Mouse (Mus musculus) CH12.LX (cell line): ENCODE data around the gene Mrpl2. TPM values are rescaled to one million over a fixed set of nuclear protein-coding genes. Genes with fewer than 3 reads are reported as not detected.

Source experiments
- DNase-seq: peaks from one replicate; pipeline ENCODE4 v3.0.0-alpha.2; 2013; ENCODE audit errors: extremely low read depth
- H3K27ac ChIP-seq: 2 replicates; pipeline ENCODE4 v1.5.1; 2012; ENCODE audit warnings: low read depth, mild to moderate bottlenecking, control low read depth, moderate library complexity; ENCODE audit not compliant: insufficient read depth
- H3K27me3 ChIP-seq: replicated peaks from 2 replicates; pipeline ENCODE3; 2012; ENCODE audit warnings: inconsistent platforms
- H3K36me3 ChIP-seq, 2 experiments: replicated peaks in 1 of 2; 2 replicates each; pipeline versions ENCODE3 to v1.6.1; 2012; ENCODE audit warnings: inconsistent platforms in 1 of 2, low read length in 1 of 2, mild to moderate bottlenecking in 1 of 2, mixed read lengths in 1 of 2, moderate library complexity in 1 of 2; ENCODE audit not compliant: control insufficient read depth in 1 of 2, insufficient read depth in 1 of 2
- H3K4me1 ChIP-seq, 2 experiments: 2 replicates each; pipeline ENCODE4 v1.6.1; 2012; ENCODE audit warnings: inconsistent platforms in 1 of 2, moderate library complexity in 1 of 2; ENCODE audit not compliant: insufficient read depth in 2 of 2, control insufficient read depth in 1 of 2
- H3K4me2 ChIP-seq: 2 replicates; pipeline ENCODE4 v1.6.1; 2012; ENCODE audit warnings: low read depth, mild to moderate bottlenecking, control low read depth; ENCODE audit not compliant: poor library complexity, insufficient read depth, severe bottlenecking
- H3K4me3 ChIP-seq, 3 experiments: fragments of 150-350 bp in 1 of 3; sonication (generic) in 1 of 3; replicated peaks in 1 of 3; 2 replicates each; pipeline versions ENCODE3 to v1.5.1; 2011 to 2012; ENCODE audit warnings: low read depth in 2 of 3, low read length in 2 of 3, mild to moderate bottlenecking in 2 of 3, moderate library complexity in 2 of 3, control low read depth in 1 of 3, improper control_type of control experiment in 1 of 3, inconsistent platforms in 1 of 3, mixed read lengths in 1 of 3; ENCODE audit not compliant: poor library complexity in 1 of 3
- H3K79me2 ChIP-seq: replicated peaks from 2 replicates; pipeline ENCODE4 v1.6.1; 2012; ENCODE audit warnings: mild to moderate bottlenecking, moderate library complexity; ENCODE audit not compliant: control insufficient read depth, poor library complexity, insufficient read depth, severe bottlenecking; ENCODE audit errors: extremely low read depth
- H3K9ac ChIP-seq: 2 replicates; pipeline ENCODE4 v1.6.1; 2012; ENCODE audit warnings: low read depth, mild to moderate bottlenecking, control low read depth, moderate library complexity; ENCODE audit not compliant: insufficient read depth
- H3K9me3 ChIP-seq: replicated peaks from 2 replicates; pipeline ENCODE3; 2012; ENCODE audit warnings: low read length, inconsistent platforms, mixed read lengths
- CHD1 ChIP-seq: IDR thresholded peaks from 2 replicates; pipeline ENCODE4 v1.6.1; 2012; ENCODE audit warnings: low read depth, low read length, improper control_type of control experiment, inconsistent platforms
- CTCF ChIP-seq, 2 experiments: IDR thresholded peaks in 1 of 2; conservative IDR thresholded peaks in 1 of 2; 2 replicates each; pipeline ENCODE4 v1.5.1; 2011 to 2012; ENCODE audit warnings: low read depth in 2 of 2, low read length in 2 of 2, improper control_type of control experiment in 1 of 2, inconsistent platforms in 1 of 2, mild to moderate bottlenecking in 1 of 2, moderate library complexity in 1 of 2
- EP300 ChIP-seq: IDR thresholded peaks from 2 replicates; pipeline ENCODE4 v1.6.1; 2011; ENCODE audit warnings: low read length, improper control_type of control experiment
- ETS1 ChIP-seq: conservative IDR thresholded peaks from 2 replicates; pipeline ENCODE4 v1.6.1; 2012; ENCODE audit warnings: low read depth, mild to moderate bottlenecking, inconsistent platforms, low read length, improper control_type of control experiment, moderate library complexity
- IRF4 ChIP-seq: IDR thresholded peaks from 2 replicates; pipeline ENCODE4 v1.6.1; 2014; ENCODE audit warnings: low read depth, mild to moderate bottlenecking, inconsistent platforms, low read length, improper control_type of control experiment
- JUN ChIP-seq: IDR thresholded peaks from 2 replicates; pipeline ENCODE4 v1.6.1; 2011; ENCODE audit warnings: low read depth, mild to moderate bottlenecking, low read length, improper control_type of control experiment, moderate library complexity; ENCODE audit not compliant: insufficient read depth
- JUND ChIP-seq: conservative IDR thresholded peaks from 2 replicates; pipeline ENCODE4 v1.6.1; 2011; ENCODE audit warnings: low read depth, low read length, improper control_type of control experiment
- MAFK ChIP-seq: IDR thresholded peaks from 2 replicates; pipeline ENCODE4 v1.6.1; 2011; ENCODE audit warnings: low read length, improper control_type of control experiment; ENCODE audit not compliant: insufficient replicate concordance
- MAX ChIP-seq: IDR thresholded peaks from 2 replicates; pipeline ENCODE4 v1.6.1; 2011; ENCODE audit warnings: low read length, improper control_type of control experiment
- MEF2A ChIP-seq: IDR thresholded peaks from 2 replicates; pipeline ENCODE4 v1.6.1; 2014; ENCODE audit warnings: low read depth, mild to moderate bottlenecking, inconsistent platforms, low read length, improper control_type of control experiment, borderline replicate concordance
- MYC ChIP-seq: IDR thresholded peaks from 2 replicates; pipeline ENCODE4 v1.6.1; 2011; ENCODE audit warnings: low read depth, mild to moderate bottlenecking, improper control_type of control experiment, low read length
- POLR2A ChIP-seq: IDR thresholded peaks from 2 replicates; pipeline ENCODE4 v1.6.1; 2011; ENCODE audit warnings: low read depth, mild to moderate bottlenecking, improper control_type of control experiment, low read length
- RAD21 ChIP-seq: IDR thresholded peaks from 2 replicates; pipeline ENCODE4 v1.6.1; 2011; ENCODE audit warnings: low read depth, mild to moderate bottlenecking, low read length, improper control_type of control experiment, moderate library complexity
- SIN3A ChIP-seq: IDR thresholded peaks from 2 replicates; pipeline ENCODE4 v1.6.1; 2012; ENCODE audit warnings: low read length, improper control_type of control experiment, inconsistent platforms
- TCF12 ChIP-seq: IDR thresholded peaks from 2 replicates; pipeline ENCODE4 v1.6.1; 2014; ENCODE audit warnings: low read depth, mild to moderate bottlenecking, inconsistent platforms, low read length, improper control_type of control experiment
- UBTF ChIP-seq: IDR thresholded peaks from 2 replicates; pipeline ENCODE4 v1.6.1; 2012; ENCODE audit warnings: low read depth, mild to moderate bottlenecking, inconsistent platforms, low read length, improper control_type of control experiment, moderate library complexity
- USF1 ChIP-seq: IDR thresholded peaks from 2 replicates; pipeline ENCODE4 v1.6.1; 2014; ENCODE audit warnings: low read depth, mild to moderate bottlenecking, inconsistent platforms, low read length, improper control_type of control experiment
- ZC3H11A ChIP-seq: IDR thresholded peaks from 2 replicates; pipeline ENCODE4 v1.6.1; 2012; ENCODE audit warnings: low read depth, mild to moderate bottlenecking, inconsistent platforms, low read length, improper control_type of control experiment
- ZKSCAN1 ChIP-seq: IDR thresholded peaks from 2 replicates; pipeline ENCODE4 v1.6.1; 2012; ENCODE audit warnings: low read depth, inconsistent platforms, low read length, improper control_type of control experiment, borderline replicate concordance
- ZMIZ1 ChIP-seq: IDR thresholded peaks from 2 replicates; pipeline ENCODE4 v1.6.1; 2012; ENCODE audit warnings: low read depth, mild to moderate bottlenecking, inconsistent platforms, low read length, improper control_type of control experiment
- ZNF384 ChIP-seq: IDR thresholded peaks from 2 replicates; pipeline ENCODE4 v1.6.1; 2012; ENCODE audit warnings: low read depth, low read length, improper control_type of control experiment, inconsistent platforms
- dilution Hi-C: fragments of 300-500 bp; cut with MboI; formaldehyde crosslinking; loops from 2 replicates; pipeline ENCODE4 v1.14.3; 2020; ENCODE audit warnings: low sequenced_read_pairs; ENCODE audit not compliant: extremely low pct_unique_long_range_greater_than_20kb, extremely low pct_ligation_motif_present
- in situ Hi-C: fragments of 300-500 bp; cut with MboI; formaldehyde crosslinking; loops from 3 replicates; pipeline ENCODE4 v1.14.3; 2019; ENCODE audit warnings: low sequenced_read_pairs, low pct_ligation_motif_present, low pct_unique_long_range_greater_than_20kb, mixed read lengths
- polyA plus RNA-seq: library from polyadenylated mRNA; unstranded; fragments of >175 nt; gene quantifications from 2 replicates; pipeline ENCODE4 v1.2.1, GENCODE M21; 2012; ENCODE audit warnings: low read depth; ENCODE audit not compliant: insufficient read length
- total RNA-seq, 2 experiments: library from RNA; depleted of rRNA; stranded (reverse); fragments of 300-350 nt in 1 of 2; fragments of >200 nt in 1 of 2; gene quantifications; 2 replicates each; pipeline ENCODE4 v1.2.3; 2012 to 2014

Mrpl2 gene
- total and polyA plus RNA-seq, 3 experiments, result 130 to 238 (median 158) TPM

DNA sequence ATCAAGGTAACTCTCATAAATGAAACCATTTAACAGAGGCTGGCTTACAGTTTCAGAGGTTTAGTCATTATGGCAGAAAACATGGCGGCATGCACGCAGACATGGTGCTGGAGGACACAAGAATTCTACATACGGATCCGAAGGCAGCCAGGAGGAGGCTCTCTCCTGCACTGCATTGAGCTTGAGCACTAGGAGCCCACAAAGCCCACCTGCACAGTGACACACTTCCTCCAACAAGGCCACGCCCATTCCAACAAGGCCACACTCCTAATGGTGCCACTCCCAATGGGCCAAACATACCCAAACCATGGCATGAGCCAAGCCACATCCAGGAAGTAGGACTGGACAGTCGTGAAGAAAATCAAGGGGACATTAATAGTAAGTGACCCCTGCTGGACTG is 34.7 kb upstream of the Mrpl2 start:
- in situ Hi-C loops, result no loop called here
- DNase-seq, result no peak
- H3K36me3 ChIP-seq, result no peaks in the 10 kb centered on the region
- dilution Hi-C loops, result no loop called here
- H3K4me2 ChIP-seq, result no peak overlapping the region
- no peaks in the 10 kb centered on the region for H3K79me2 ChIP-seq
- no peak overlapping the region for H3K27ac ChIP-seq
- no peak for TF ChIP-seq EP300
- TF ChIP-seq JUND, result no peak
- no peak for TF ChIP-seq TCF12
- TF ChIP-seq MAX, result no peak
- no peak for TF ChIP-seq SIN3A
- no peak for TF ChIP-seq RAD21
- peaks cover 4 to 29% of the 10 kb centered on the region in 2 experiments; a peak in 3 of 4 replicates for H3K4me1 ChIP-seq
- H3K9me3 ChIP-seq, result no peaks in the 10 kb centered on the region
- no peaks in the 10 kb centered on the region for H3K27me3 ChIP-seq
- H3K9ac ChIP-seq, result no peak overlapping the region
- H3K4me3 ChIP-seq, result no peak overlapping the region

DNA sequence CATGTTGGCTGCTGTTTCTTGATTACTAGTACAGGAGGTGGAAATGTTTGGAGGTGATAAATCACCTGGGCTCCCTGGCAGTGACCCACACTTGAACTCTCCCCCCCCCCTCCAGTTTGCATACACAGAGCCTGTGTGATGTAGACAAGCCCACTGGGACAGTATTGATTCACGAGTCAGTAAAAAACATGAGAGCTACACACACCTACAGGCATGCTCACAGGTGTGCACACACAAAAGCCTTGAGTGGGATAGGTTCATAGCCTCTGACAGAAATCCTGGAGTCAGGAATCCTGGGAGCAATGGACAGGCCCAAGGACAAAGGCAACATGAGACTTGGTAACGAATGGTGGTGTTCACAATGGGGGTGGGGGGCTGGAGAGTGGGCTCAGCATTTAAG is 33.8 kb upstream of the Mrpl2 start:
- Histone ChIP-seq H3K9me3 (no peaks in the 10 kb centered on the region), H3K79me2 (no peaks in the 10 kb centered on the region), H3K27me3 (no peaks in the 10 kb centered on the region), H3K4me2 (no peak overlapping the region), H3K36me3 (no peaks in the 10 kb centered on the region), H3K4me3 (no peak overlapping the region), H3K4me1 (peaks cover 4 to 29% of the 10 kb centered on the region in 2 experiments; a peak in 3 of 4 replicates), H3K9ac (no peak overlapping the region), H3K27ac (no peak overlapping the region)
- no peak for DNase-seq
- TF ChIP-seq ZKSCAN1 (no peak), JUN (no peak), JUND (no peak), MYC (no peak), UBTF (no peak), POLR2A (no peak), IRF4 (no peak), ETS1 (no peak), ZMIZ1 (no peak), CHD1 (no peak), USF1 (no peak), CTCF (conservative IDR thresholded peaks at IDR 0.05 in 1 of 2, IDR thresholded peaks at IDR 0.05 in 1 of 2; ENCODE audit: low read depth in 2 of 2, low read length in 2 of 2) (no peak), ZC3H11A (no peak), MAX (no peak), ZNF384 (no peak), MEF2A (no peak), MAFK (no peak)
- in situ Hi-C loops, result no loop called here
- dilution Hi-C loops, result no loop called here
